Mouse (Mus musculus) small intestine, adult 2 months (tissue): ENCODE measurements around the gene Gnao1. TPM values are rescaled to one million over a fixed set of nuclear protein-coding genes. Genes with fewer than 3 reads are reported as not detected.

Experiments
- H3K27ac ChIP-seq: fragments of 200-500 bp; 2 replicates; pipeline ENCODE4 v1.5.1; 2012; ENCODE audit warnings: low read depth, low read length, control low read depth, inconsistent platforms; ENCODE audit not compliant: insufficient read depth
- H3K27me3 ChIP-seq: fragments of 200-500 bp; 2 replicates; pipeline ENCODE4 v1.6.1; 2012; ENCODE audit warnings: mild to moderate bottlenecking, moderate library complexity, low read length, inconsistent platforms; ENCODE audit not compliant: control insufficient read depth, insufficient read depth
- H3K36me3 ChIP-seq: fragments of 200-500 bp; 2 replicates; pipeline ENCODE4 v1.6.1; 2012; ENCODE audit warnings: mild to moderate bottlenecking, low read length, control low read depth, inconsistent platforms; ENCODE audit not compliant: control insufficient read depth, insufficient read depth
- H3K4me1 ChIP-seq: fragments of 200-500 bp; 2 replicates; pipeline ENCODE4 v1.6.1; 2012; ENCODE audit warnings: low read length, inconsistent platforms, mixed read lengths; ENCODE audit not compliant: control insufficient read depth, insufficient read depth, insufficient read length
- H3K4me3 ChIP-seq: fragments of 200-500 bp; 2 replicates; pipeline ENCODE4 v1.5.1; 2012; ENCODE audit warnings: low read depth, mild to moderate bottlenecking, control low read depth, inconsistent platforms, low read length, moderate library complexity
- CTCF ChIP-seq: fragments of 200-500 bp; IDR thresholded peaks from 2 replicates; pipeline ENCODE4 v1.5.1; 2012; ENCODE audit warnings: low read depth, mild to moderate bottlenecking, control low read depth, inconsistent platforms, low read length, moderate library complexity, mixed read lengths; ENCODE audit not compliant: insufficient replicate concordance, insufficient read length; ENCODE audit errors: extremely low read depth
- POLR2A ChIP-seq: fragments of 200-500 bp; IDR thresholded peaks from 2 replicates; pipeline ENCODE4 v1.6.1; 2012; ENCODE audit warnings: low read depth, mild to moderate bottlenecking, control low read depth, inconsistent platforms, low read length, moderate library complexity
- WGBS: fragments of 180-500 bp; shearing (Covaris S2); methylation state at CpG from one replicate; pipeline ENCODE4 v1.1.7; 2018; 5-methylcytosine and 5-hydroxymethylcytosine counted together
- polyA plus RNA-seq: library from polyadenylated mRNA; depleted of rRNA; stranded (reverse); fragments of >200 nt; gene quantifications from 2 replicates; pipeline ENCODE4 v1.2.3, GENCODE M21; 2012

The Gnao1 gene
- polyA plus RNA-seq, 1 experiment: 13.6 TPM

DNA sequence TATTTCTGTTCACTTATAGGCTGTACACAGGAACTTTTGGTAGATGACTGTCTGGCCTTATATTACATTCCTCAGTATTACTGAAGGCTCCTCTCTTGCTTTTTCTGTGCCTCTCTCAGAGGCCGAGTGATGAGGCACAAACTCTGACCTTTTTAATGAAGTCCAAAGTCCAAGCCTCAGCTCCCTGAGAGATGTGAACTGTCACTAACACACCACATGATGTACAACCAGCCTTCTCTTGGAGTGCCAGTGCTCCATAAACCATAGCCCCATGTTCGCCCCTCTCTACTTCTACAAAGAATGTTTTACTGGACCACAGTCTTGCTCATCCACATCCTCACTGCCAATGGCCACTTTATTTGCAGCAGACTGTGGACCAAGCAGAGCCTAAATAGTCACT, 165.6 kb downstream of the Gnao1 start:
- peaks cover 66% of the 10 kb centered on the region for H3K36me3 ChIP-seq

DNA sequence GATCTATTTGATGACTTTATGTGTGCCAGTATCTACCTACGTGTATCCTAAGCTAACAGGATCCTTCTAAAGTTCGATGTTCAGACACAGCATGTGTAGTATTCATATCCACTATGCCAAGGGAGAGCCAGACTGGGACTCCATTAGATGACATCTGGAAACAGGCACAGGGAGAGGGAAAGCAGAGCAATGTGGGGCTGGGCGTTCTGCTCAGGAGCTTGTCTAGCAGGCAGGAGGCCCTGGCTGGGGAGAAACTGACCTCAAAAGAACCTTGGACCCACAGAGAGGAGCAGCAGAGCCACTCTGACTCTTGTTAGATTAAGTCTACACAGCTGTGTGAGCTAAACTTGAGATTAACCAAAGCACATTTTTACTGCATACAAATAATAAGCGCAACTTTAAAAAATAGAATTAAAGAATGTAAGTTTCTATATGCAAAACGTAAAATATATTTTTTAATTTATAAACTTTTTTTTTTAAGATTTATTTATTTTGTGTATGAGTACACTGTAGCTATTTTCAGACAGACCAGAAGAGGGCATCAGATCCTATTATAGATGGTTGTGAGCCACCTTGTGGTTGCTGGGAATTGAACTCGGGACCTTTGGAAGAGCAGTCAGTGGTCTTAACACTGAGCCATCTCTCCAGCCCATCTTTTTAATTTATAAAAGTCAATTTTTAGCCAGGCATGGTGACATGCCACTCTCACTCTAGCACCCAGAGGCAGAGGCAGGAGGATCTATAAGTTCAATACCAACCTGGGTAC, 166.9 kb downstream of the Gnao1 start:
- TF ChIP-seq POLR2A (no peak), CTCF (no peak)
- Histone ChIP-seq H3K4me1 (peaks cover 5% of the 10 kb centered on the region), H3K27me3 (no peaks in the 10 kb centered on the region), H3K36me3 (peaks cover 78% of the 10 kb centered on the region), H3K27ac (no peak overlapping the region), H3K4me3 (no peak overlapping the region)
- WGBS: 93% methylated on average over 6 of the region's 6 CpGs

More for the DNA sequence above, 165.6 kb downstream of the Gnao1 start:
- peaks cover 7% of the 10 kb centered on the region for H3K4me1 ChIP-seq
- no peak overlapping the region for H3K4me3 ChIP-seq
- WGBS: 62% methylated on average over 2 of the region's 2 CpGs
- no peak for TF ChIP-seq CTCF
- TF ChIP-seq POLR2A: no peak
- H3K27ac ChIP-seq: 0 out of 2 replicates have a peak overlapping the region, but pooled peaks have one; percentile 56
- no peaks in the 10 kb centered on the region for H3K27me3 ChIP-seq

- WGBS: 91% methylated on average over 4 of the region's 4 CpGs
- no peak for TF ChIP-seq POLR2A
- no peak for TF ChIP-seq CTCF
- Histone ChIP-seq H3K27ac (no peak overlapping the region), H3K4me3 (no peak overlapping the region), H3K27me3 (no peaks in the 10 kb centered on the region), H3K36me3 (peaks cover 76% of the 10 kb centered on the region), H3K4me1 (no peaks in the 10 kb centered on the region)
Measured at GRCm38 (mm10) chr8:93980141-93980540, 170.4 kb downstream of the Gnao1 start.

- Histone ChIP-seq H3K27ac (no peak overlapping the region), H3K4me3 (no peak overlapping the region), H3K36me3 (peaks cover 76% of the 10 kb centered on the region), H3K27me3 (no peaks in the 10 kb centered on the region), H3K4me1 (no peaks in the 10 kb centered on the region)
- WGBS: 76% methylated on average over 5 of the region's 5 CpGs
- TF ChIP-seq CTCF (no peak), POLR2A (no peak)
Measured at GRCm38 (mm10) chr8:93981679-93982215, 172.0 kb downstream of the Gnao1 start.

DNA sequence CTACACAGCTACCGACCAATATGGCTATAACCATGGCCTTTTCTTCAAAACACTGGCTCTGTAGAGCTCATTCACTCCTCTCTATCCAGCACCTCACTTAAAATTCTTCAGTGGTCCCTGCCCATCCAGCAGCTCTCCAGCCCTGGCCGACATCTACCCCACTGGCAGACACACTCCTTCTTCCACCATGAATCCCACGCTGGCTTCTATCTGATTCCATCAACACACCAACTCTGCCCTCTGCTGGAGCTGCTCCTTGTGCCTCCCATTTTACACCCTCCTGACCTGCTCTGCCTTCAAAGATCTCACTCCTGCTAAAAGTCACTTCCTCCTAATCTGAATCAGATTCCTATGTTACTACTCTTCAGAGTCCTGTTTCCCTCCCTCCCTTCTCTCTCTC, 174.1 kb downstream of the Gnao1 start:
- Histone ChIP-seq H3K36me3 (peaks cover 72% of the 10 kb centered on the region), H3K27ac (no peak overlapping the region), H3K4me1 (no peaks in the 10 kb centered on the region), H3K27me3 (no peaks in the 10 kb centered on the region), H3K4me3 (no peak overlapping the region)
- TF ChIP-seq CTCF: peak; percentile 17; the same call in 1 of the 2 replicates
- TF ChIP-seq POLR2A: no peak
- whole genome bisulfite sequencing: 77% methylated on average over 3 of the region's 3 CpGs

GRCm38 (mm10) chr8:93984731-93985130, 175.0 kb downstream of the Gnao1 start:
- H3K4me1 ChIP-seq: no peaks in the 10 kb centered on the region
- H3K36me3 ChIP-seq: peaks cover 71% of the 10 kb centered on the region
- no peak overlapping the region for H3K27ac ChIP-seq
- TF ChIP-seq POLR2A (no peak), CTCF (no peak)
- 90% methylated on average over 3 of the region's 3 CpGs for WGBS
- no peaks in the 10 kb centered on the region for H3K27me3 ChIP-seq
- H3K4me3 ChIP-seq: no peak overlapping the region

GRCm38 (mm10) chr8:93989739-93990138, 180.0 kb downstream of the Gnao1 start:
- H3K4me3 ChIP-seq: no peak overlapping the region
- no peaks in the 10 kb centered on the region for H3K27me3 ChIP-seq
- no peak for TF ChIP-seq POLR2A
- TF ChIP-seq CTCF: no peak
- WGBS: 65% methylated on average over 4 of the region's 4 CpGs
- peaks cover 33% of the 10 kb centered on the region for H3K36me3 ChIP-seq
- no peak overlapping the region for H3K27ac ChIP-seq
- H3K4me1 ChIP-seq: no peaks in the 10 kb centered on the region
